Mouse (Mus musculus) G1E (cell line): Measurements from ENCODE around the gene Phf23.

Source experiments
- CTCF ChIP-seq: IDR thresholded peaks from 2 replicates; pipeline ENCODE4 v1.5.1; 2012; ENCODE audit warnings: low read depth, low read length, inconsistent platforms, mixed read lengths
- GATA1 ChIP-seq: IDR thresholded peaks from 2 replicates; pipeline ENCODE4 v1.6.1; 2012; ENCODE audit warnings: borderline replicate concordance, low read length, inconsistent platforms, mixed read lengths

DNA sequence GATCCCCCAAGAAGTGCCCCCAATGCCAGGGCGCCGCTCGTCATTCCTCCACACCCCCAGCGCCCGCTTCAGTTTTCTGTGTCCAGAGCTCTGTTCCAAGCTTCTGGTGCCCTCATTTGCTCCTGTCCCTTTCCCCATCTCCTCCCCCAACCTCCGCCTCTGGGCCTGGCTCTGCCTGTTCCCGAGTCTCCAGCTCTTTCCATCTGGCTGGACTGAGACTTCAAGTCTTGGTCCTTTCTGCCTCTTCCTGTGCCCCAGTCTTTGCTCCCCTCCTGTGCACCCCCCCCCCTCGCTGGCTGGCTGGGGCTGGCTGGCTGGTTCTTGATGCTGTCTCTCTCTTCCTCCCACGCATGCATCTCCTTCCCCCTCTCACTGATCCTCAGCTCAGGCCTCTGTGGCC, 31.8 kb downstream of the Phf23 start:
- TF ChIP-seq CTCF (no peak), GATA1 (no peak)
